Mouse (Mus musculus) liver, embryonic 11.5 days (tissue): Measurements from ENCODE around the gene Dnmt3a. TPM values are rescaled to one million over a fixed set of nuclear protein-coding genes. Genes with fewer than 3 reads are reported as not detected.

Source experiments
- ATAC-seq: fragments of 200-750 bp; cut with Nextera tagmentation; replicated peaks from 2 replicates; pipeline ENCODE4 v1.8.0; 2017; ENCODE audit warnings: moderate number of reproducible peaks, mild to moderate bottlenecking, moderate TSS enrichment, moderate library complexity; ENCODE audit not compliant: low FRiP score
- DNase-seq: peaks from one replicate; pipeline ENCODE4 v3.0.0-alpha.2; 2017; ENCODE audit warnings: low spot score
- H3K27ac ChIP-seq: fragments of 300-500 bp; sonication (generic); 2 replicates; pipeline ENCODE4 v1.5.1; 2014; ENCODE audit warnings: mild to moderate bottlenecking, low read depth, low read length, control low read depth
- H3K27me3 ChIP-seq: fragments of 300-500 bp; sonication (generic); replicated peaks from 2 replicates; pipeline ENCODE4 v1.6.1; 2014; ENCODE audit warnings: low read length, mixed read lengths; ENCODE audit not compliant: control insufficient read depth, insufficient read depth
- H3K36me3 ChIP-seq: fragments of 300-500 bp; sonication (generic); 2 replicates; pipeline ENCODE4 v1.6.1; 2014; ENCODE audit warnings: mild to moderate bottlenecking, low read length, moderate library complexity, mixed read lengths; ENCODE audit not compliant: control insufficient read depth, insufficient read depth
- H3K4me1 ChIP-seq: fragments of 300-500 bp; sonication (generic); replicated peaks from 2 replicates; pipeline ENCODE4 v1.6.1; 2014; ENCODE audit warnings: low read length, mixed read lengths; ENCODE audit not compliant: control insufficient read depth, insufficient read depth
- H3K4me2 ChIP-seq: fragments of 300-500 bp; sonication (generic); 2 replicates; pipeline ENCODE4 v1.6.1; 2014; ENCODE audit warnings: mild to moderate bottlenecking, control low read depth, moderate library complexity
- H3K4me3 ChIP-seq: fragments of 300-500 bp; sonication (generic); 2 replicates; pipeline ENCODE4 v1.5.1; 2014; ENCODE audit warnings: low read depth, low read length, control low read depth
- H3K9ac ChIP-seq: fragments of 300-500 bp; sonication (generic); 2 replicates; pipeline ENCODE4 v1.6.1; 2014; ENCODE audit warnings: low read depth, low read length, control low read depth
- H3K9me3 ChIP-seq: fragments of 300-500 bp; sonication (generic); 2 replicates; pipeline ENCODE4 v1.6.1; 2016; ENCODE audit warnings: low read length, inconsistent platforms, mixed read lengths; ENCODE audit not compliant: control insufficient read depth
- WGBS: fragments of 180-500 bp; shearing (Covaris S2); extraction: QIAGEN DNeasy Blood & Tissue Kit; methylation state at CpG from one replicate; pipeline ENCODE4 v1.1.7; 2014; 5-methylcytosine and 5-hydroxymethylcytosine counted together
- polyA plus RNA-seq: library from polyadenylated mRNA; unstranded; fragments of >200 nt; fragmentation: Nextera tagmentation; extraction: Ambion mirVana; gene quantifications from 2 replicates; pipeline ENCODE4 v1.2.1, GENCODE M21; 2014

Dnmt3a gene
- polyA plus RNA-seq, 1 experiment from 2014 or later, result 73.3 TPM

DNA sequence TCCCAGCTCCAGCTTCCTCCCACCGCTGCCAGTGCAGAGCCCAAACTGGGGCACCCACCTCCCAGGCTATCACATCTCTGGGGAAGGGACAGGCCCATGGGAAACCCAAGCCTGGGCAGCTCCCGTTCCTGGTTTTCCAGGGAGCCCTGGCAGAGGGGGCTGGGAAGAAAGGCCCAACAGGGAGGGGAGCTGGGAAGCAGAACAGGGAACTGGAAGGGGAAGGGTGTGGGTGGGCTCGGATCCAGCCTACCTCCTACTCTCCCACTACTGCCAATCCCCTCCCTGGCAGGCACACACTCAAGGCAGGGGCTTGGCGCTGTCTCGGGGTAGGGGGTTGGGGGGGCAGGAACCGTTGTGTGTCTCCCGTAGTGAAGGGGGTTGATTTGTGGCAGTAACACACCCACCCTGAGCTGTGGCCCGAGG, 28.1 kb downstream of the Dnmt3a start:
- ATAC-seq (peak; percentile 25; the same call in 1 of the 2 replicates), DNase-seq (peak; percentile 54)
- H3K27ac ChIP-seq, result peak overlapping the region; percentile 79
- H3K4me3 ChIP-seq, result 0 out of 2 replicates have a peak overlapping the region, but pooled peaks have one; percentile 22
- no peaks in the 10 kb centered on the region for H3K27me3 ChIP-seq
- peaks cover 2% of the 10 kb centered on the region; the same call in 1 of the 2 replicates for H3K36me3 ChIP-seq
- WGBS, result 8% methylated on average over 7 of the region's 8 CpGs
- peak overlapping the region; percentile 35; the same call in 1 of the 2 replicates for H3K9ac ChIP-seq
- peak overlapping the region; percentile 56 for H3K4me2 ChIP-seq
- H3K4me1 ChIP-seq, result peaks cover 26% of the 10 kb centered on the region
- no peaks in the 10 kb centered on the region for H3K9me3 ChIP-seq

DNA sequence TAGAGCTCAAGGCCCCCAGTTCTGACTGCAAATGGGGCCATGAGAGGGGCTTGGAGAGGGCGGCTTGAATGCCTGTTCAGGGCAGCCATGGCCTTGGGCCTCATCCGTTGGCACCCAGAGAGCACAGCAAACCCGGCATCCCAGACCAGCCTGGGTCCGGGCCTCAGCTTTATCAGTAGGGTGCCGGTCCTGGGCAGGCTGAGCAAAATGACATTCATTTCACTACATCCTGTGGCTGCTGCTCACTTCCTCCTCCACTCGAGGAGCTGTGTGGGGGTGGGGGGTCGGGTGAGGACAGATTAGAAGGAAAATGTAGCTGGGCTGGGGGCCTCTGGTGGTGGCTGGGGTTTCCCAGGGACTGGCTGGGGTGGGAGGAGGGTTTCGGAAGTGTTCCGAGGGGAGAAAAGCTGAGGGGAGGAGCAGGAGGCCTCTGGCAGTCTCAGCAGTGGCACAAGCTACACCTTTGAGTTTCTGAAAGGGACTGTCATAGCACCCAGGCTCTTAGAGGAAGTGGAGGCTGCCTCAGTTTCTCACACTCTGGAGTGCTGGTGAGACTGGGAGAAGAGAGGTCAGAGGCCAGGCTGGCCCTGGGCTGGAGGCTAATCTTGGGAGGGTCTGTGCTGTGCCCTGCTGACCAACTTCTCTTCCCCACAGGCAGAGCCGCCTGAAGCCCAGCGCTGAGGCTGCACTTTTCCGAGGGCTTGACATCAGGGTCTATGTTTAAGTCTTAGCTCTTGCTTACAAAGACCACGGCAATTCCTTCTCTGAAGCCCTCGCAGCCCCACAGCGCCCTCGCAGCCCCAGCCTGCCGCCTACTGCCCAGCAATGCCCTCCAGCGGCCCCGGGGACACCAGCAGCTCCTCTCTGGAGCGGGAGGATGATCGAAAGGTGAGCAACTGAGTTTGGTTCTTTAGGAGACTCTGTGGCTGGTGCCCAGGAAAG, 28.8 kb downstream of the Dnmt3a start:
- WGBS, result 10% methylated on average over 21 of the region's 21 CpGs
- H3K9me3 ChIP-seq, result no peaks in the 10 kb centered on the region
- DNase-seq (peak; percentile 61), ATAC-seq (peak; percentile 75)
- peak overlapping the region; percentile 36 for H3K9ac ChIP-seq
- H3K4me2 ChIP-seq, result peak overlapping the region; percentile 56
- peaks cover 2% of the 10 kb centered on the region; the same call in 1 of the 2 replicates for H3K36me3 ChIP-seq
- H3K4me3 ChIP-seq, result peak overlapping the region; percentile 5; the same call in 1 of the 2 replicates
- H3K27ac ChIP-seq, result peak overlapping the region; percentile 79
- peaks cover 26% of the 10 kb centered on the region for H3K4me1 ChIP-seq
- H3K27me3 ChIP-seq, result no peaks in the 10 kb centered on the region

DNA sequence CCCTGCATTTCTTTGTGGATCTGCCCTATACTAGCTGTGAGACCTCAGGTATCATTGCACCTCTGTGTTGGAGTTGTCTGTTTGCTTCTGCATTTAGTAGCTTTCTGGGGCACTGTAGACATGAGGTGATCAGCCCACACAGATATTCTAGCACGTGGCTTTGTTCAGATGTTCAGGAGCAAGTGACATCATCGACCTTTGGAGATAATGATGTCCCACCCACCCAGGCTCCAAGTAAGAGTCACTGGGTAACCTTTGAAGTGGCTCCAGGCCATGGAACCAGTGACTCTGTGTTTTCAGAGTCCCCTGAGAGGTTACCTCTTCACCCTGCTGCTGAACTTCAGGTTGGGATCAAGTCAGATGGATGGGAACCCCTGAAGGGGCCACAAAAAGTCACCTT, 29.8 kb downstream of the Dnmt3a start:
- no peak for ATAC-seq
- Histone ChIP-seq H3K4me2 (no peak overlapping the region; the same call in 1 of the 2 replicates), H3K9ac (no peak overlapping the region), H3K4me1 (peaks cover 26% of the 10 kb centered on the region), H3K36me3 (peaks cover 2% of the 10 kb centered on the region; the same call in 1 of the 2 replicates), H3K9me3 (no peaks in the 10 kb centered on the region), H3K27me3 (no peaks in the 10 kb centered on the region), H3K27ac (no peak overlapping the region), H3K4me3 (no peak overlapping the region)
- WGBS, result 24% methylated on average over 2 of the region's 2 CpGs
- DNase-seq, result no peak

DNA sequence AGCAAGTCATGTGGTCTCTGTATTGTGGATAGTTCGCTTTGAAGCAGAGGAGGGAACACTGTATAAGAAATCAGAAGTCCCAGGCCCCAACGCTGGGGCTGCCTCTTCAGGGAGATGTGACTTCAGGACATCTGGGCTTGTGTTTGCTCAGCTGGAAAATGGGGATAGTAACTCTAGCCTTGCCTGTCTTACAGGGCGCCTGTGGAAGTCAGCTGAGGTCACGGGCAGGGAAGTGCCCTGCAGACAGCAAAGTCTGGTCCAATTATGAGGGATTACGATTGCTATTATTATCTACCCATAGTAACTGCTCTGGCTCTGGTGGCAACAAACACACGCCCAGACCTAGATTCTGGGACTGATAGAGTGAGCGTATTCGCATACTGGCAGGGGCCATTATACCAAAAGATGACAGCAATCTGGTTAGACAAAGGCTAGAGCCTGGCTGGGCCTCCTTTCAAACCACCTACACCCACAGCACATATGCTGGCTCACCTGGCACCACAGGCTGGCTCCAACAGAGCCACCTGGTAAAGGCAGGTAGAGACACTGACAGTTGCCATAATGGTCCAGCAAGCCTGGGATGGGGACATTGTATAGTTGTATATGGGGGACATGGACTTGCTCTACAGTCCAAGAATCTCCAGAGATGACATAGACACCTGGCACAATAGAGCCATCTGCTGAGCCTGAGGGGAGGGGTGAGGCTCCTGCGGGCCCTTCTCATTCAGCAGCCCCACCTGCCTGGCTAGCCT, 31.4 kb downstream of the Dnmt3a start:
- ATAC-seq (no peak), DNase-seq (no peak)
- H3K36me3 ChIP-seq, result peaks cover 5% of the 10 kb centered on the region; the same call in 1 of the 2 replicates
- 80% methylated on average over 9 of the region's 9 CpGs for WGBS
- peaks cover 26% of the 10 kb centered on the region for H3K4me1 ChIP-seq
- H3K9ac ChIP-seq, result no peak overlapping the region
- H3K9me3 ChIP-seq, result no peaks in the 10 kb centered on the region
- no peak overlapping the region for H3K4me3 ChIP-seq
- no peaks in the 10 kb centered on the region for H3K27me3 ChIP-seq
- no peak overlapping the region for H3K4me2 ChIP-seq
- no peak overlapping the region for H3K27ac ChIP-seq

DNA sequence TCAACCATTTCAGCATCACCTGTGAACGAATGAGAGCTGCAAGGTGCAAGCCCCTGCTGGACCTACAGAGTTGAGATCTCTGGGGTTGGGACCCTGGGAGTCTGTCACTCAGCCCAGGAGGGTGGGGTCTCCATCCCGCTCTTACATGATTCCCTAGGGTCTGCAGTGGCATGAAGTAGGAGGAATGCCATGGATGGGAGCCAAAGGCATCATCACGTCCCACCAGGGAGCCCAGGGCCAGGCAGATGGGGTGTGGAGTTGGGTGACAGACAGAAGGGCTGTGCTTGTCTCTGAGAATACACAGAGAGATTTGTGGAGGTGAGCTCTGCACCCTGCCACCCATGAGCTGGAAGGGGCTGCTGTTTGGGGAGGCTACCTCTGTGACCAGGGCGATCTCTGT, 32.2 kb downstream of the Dnmt3a start:
- Histone ChIP-seq H3K4me3 (no peak overlapping the region), H3K9ac (no peak overlapping the region), H3K27me3 (no peaks in the 10 kb centered on the region), H3K4me2 (no peak overlapping the region), H3K4me1 (peaks cover 26% of the 10 kb centered on the region), H3K36me3 (peaks cover 5% of the 10 kb centered on the region; the same call in 1 of the 2 replicates), H3K9me3 (no peaks in the 10 kb centered on the region), H3K27ac (no peak overlapping the region)
- WGBS, result 88% methylated on average over 4 of the region's 4 CpGs
- DNase-seq (no peak), ATAC-seq (no peak)

DNA sequence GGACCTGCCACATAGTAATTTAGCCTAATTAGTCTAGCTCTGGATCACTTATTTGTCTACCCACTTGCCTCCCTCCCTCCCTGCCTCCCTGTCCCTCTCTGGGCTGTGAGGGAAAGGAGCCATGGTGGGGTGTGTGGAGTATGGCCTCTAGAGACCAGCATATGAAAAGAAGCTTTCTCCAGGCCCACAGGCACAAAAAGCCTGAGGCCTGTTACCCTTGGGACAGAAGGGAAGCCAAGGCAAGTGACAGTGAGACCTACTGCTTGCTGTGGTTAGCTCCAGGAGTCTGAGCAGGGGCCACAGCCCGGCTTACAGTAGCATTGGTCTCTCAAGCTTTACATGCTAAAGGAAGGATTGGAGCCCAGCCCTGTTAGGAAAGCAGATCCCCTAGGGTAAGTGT, 33.9 kb downstream of the Dnmt3a start:
- peaks cover 11% of the 10 kb centered on the region for H3K4me1 ChIP-seq

DNA sequence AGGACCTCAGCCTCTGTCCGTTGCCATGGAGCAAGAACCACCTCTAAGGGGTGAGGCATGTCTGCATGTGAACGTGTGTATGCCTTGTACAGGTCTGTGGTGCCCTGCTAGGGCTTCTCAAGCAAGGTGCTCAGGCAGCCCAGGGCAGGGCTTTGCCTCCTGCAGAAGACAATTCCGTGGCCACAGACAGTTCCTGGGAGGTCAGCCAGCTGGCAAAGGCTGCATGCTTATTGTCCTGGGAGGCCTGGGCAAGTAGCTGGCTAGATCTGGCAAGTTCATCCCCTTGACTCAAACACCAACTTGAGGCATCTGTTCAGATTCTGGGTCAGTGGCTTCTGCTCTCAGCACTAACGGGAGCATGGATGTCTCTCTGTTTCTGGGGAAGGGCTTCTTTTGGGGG, 35.3 kb downstream of the Dnmt3a start:
- H3K4me1 ChIP-seq, result no peaks in the 10 kb centered on the region
- no peaks in the 10 kb centered on the region for H3K9me3 ChIP-seq
- H3K27ac ChIP-seq, result no peak overlapping the region
- H3K36me3 ChIP-seq, result peaks cover 5% of the 10 kb centered on the region; the same call in 1 of the 2 replicates
- DNase-seq, result no peak
- H3K9ac ChIP-seq, result no peak overlapping the region
- H3K27me3 ChIP-seq, result no peaks in the 10 kb centered on the region
- ATAC-seq, result no peak
- no peak overlapping the region for H3K4me2 ChIP-seq
- whole genome bisulfite sequencing, result 70% methylated on average over 4 of the region's 4 CpGs
- no peak overlapping the region for H3K4me3 ChIP-seq

More for the DNA sequence above, 33.9 kb downstream of the Dnmt3a start:
- no peak overlapping the region for H3K4me3 ChIP-seq
- H3K9me3 ChIP-seq, result no peaks in the 10 kb centered on the region
- no peak overlapping the region for H3K27ac ChIP-seq
- no peak overlapping the region for H3K4me2 ChIP-seq
- DNase-seq, result no peak
- no peak overlapping the region for H3K9ac ChIP-seq
- WGBS, result 88% methylated on average over 1 of the region's 1 CpGs
- no peak for ATAC-seq
- H3K36me3 ChIP-seq, result peaks cover 5% of the 10 kb centered on the region; the same call in 1 of the 2 replicates
- H3K27me3 ChIP-seq, result no peaks in the 10 kb centered on the region

DNA sequence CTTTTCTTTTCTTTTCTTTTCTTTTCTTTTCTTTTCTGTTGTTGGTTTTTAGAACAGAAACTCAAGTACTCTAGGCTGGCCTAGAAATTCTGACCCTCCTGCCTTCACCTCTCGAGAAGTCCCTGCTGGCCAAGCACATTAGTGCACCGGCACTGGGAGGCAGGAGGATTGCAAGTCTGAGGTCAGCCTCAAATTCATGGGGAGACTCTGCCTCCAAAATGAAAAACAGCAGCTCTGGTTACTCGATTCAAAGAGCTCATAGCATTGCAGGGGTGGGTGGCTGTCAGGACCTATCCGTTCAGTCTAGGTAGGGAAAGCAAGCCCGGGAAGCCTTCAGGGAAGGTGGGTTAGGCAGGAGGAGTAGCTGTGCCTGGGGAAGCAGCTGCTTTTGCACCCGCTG, 37.0 kb downstream of the Dnmt3a start:
- H3K27me3 ChIP-seq, result no peaks in the 10 kb centered on the region
- no peak for DNase-seq
- no peak overlapping the region for H3K4me3 ChIP-seq
- peaks cover 5% of the 10 kb centered on the region; the same call in 1 of the 2 replicates for H3K36me3 ChIP-seq
- ATAC-seq, result no peak
- no peaks in the 10 kb centered on the region for H3K4me1 ChIP-seq
- H3K4me2 ChIP-seq, result no peak overlapping the region
- 57% methylated on average over 6 of the region's 6 CpGs for WGBS
- H3K9ac ChIP-seq, result no peak overlapping the region
- no peaks in the 10 kb centered on the region for H3K9me3 ChIP-seq
- no peak overlapping the region for H3K27ac ChIP-seq
